Mouse (Mus musculus) WW6 (cell line): ENCODE results near the gene Rpn2.

ENCODE experiments used
- DNase-seq: peaks from one replicate; pipeline ENCODE4 v3.0.0-alpha.2; 2013; ENCODE audit warnings: low read depth, low spot score

The Rpn2 gene

DNA sequence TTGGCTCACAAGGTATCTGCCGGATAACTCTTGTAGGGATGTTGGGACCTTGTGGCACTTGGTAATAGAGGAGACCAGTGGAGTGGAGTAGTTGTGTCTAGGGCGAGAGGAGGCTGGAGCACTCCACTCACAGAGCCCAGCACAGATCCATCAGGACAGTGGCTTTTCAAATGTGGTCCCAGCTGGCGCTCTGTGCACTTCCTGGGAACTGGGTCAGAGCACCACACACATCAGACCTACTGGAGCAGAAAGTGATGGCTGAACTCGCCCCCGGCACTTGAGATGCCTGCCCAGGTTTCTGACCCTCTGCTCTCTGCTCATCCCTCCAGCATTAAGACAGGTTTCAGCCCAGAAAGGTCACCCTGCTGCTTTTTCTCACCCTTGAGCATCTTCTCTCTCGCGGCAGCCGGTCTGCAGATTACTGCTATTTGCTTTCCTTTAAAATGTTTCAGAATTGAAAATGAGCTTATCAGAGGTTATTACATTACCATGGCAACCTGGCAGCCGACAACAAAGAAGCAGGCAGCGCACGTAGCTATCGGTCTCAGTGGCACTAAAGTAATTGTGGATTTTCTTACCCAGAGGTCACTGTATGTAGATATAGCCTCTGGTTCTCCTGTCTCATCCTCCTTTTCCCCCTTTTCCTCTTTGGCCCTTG is 70.4 kb downstream of the Rpn2 start:
- DNase-seq: no peak

DNA sequence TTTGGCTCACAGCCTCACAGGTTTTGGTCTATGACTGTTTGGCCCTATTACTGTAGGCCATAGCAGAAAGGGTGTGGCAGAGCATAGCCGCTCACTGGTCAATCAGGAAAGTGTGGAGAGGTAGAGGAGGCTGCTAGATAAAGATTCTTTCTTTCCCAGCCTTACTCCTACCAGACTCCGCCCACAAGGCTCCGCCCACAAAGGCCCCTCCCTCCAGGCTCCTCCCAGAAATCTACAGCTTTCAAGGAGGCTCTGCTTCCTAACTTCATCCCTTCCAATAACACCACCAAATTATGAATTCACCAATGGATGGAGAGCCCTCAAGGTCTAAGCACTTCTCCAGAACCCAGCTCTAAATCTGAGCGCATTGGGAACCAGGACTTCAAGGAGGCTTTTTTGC is 74.4 kb downstream of the Rpn2 start:
- DNase-seq: no peak

DNA sequence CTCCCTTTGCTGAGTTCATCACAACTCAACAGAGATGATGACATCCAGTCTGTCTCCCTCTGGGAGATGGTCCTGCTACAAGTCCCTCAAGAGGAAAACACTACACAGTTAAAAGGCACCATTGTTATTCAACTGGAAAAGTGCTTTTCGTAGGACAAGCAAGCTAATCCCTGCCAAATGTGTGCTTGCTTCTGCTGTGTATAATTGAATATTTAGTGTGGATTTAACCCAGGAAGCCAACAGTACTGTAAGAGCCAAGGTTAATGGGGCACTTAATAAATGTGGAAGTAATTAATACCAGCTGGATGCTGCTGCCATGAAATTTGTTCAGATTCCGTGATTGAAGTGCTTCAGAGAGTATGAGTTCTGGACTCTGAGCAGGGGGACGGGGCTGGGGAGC is 75.3 kb downstream of the Rpn2 start:
- DNase-seq: no peak

DNA sequence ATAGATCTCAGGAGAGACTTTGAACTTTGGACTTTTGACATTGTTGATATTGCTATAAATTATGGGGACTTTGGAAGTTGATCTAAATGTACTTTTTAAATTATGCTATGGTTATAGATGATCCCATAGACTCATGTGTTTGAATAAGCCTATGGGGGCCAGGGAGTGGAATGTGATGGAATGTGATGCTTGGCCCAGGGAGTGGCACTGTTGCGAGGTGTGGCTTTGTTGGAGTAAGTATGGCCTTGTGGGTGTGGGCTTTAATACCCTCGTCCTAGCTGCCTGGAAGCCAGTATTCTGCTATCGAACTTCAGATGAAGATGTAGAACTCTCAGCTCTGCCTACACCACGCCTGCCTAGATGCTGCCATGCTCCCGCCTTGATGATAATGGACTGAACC is 81.2 kb downstream of the Rpn2 start:
- no peak for DNase-seq

DNA sequence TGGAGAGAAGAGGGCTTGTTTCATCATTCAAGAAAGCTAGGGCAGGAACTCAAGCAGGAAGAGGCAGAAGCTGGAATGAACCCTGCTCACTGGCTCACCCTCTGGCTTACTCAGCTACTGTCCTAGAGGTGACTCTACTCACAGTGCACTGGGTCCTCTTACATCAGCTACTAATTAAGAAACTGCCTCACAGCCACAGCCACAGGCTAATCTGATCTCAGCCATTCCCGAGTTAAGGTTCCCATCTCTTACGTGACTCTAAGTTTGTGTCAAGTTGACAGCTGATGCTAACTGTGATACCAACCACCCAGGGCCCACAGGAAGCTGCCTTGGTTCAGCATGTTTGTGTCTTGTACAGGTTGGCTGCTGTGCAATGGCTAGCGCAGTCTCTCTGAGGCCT is 84.2 kb downstream of the Rpn2 start:
- DNase-seq: no peak

DNA sequence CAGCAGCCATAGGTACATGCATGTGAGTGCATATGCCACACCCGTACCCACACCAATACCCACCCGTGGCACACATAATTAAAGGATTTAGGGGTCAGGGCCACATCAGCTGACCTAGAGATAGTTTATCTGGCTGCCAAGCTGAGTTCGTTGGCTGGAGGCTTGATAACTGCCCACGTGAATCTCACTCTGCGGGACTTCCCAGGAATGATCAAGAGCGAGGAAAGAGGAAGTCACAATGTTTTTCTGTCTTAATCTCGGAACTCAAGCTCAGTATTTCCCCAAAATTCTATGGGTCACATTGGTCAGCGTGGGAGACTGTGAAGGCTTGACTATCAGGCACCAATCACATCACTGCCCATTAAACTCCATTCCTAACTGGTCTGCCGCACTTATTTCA is 87.9 kb downstream of the Rpn2 start:
- DNase-seq: no peak

DNA sequence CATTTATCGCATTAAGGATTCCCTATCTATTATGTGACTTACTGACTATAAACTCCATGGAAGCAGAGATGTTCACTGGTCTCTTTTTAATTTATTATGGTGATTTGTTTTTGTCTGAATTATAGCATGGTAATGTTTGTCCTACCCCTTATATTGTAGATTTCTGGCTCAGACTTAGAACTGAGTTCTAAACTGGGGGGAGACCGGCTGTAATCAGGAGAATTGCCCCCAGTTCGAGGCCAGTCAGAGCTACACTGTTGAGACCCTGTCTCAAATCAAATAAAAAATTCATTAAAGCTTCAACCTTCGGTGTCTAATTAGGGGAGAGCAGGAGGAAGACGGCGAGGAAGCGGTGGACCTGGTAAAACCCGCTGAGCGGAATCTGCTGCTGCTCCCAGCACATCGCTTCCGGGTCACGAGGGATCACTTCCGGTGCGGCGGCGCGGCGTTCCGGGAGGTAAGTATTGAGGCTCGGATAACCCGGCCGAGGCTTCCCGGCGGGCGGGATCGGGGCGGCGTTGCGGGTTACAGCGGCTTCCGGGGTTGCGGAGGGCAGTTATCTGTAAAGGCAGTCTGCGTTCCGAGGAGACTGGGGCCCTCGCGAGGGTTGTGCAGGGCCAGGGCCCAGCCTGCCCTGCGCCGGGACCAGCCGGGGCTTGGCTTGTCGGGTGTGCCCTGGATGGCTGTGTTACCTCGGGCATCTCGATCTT is 88.5 kb downstream of the Rpn2 start, which contains the start of gene Manbal:
Gene Manbal (plus strand): TSS at position 411 of the 710 bp plus-strand sequence.
- peak; percentile 87 for DNase-seq

DNA sequence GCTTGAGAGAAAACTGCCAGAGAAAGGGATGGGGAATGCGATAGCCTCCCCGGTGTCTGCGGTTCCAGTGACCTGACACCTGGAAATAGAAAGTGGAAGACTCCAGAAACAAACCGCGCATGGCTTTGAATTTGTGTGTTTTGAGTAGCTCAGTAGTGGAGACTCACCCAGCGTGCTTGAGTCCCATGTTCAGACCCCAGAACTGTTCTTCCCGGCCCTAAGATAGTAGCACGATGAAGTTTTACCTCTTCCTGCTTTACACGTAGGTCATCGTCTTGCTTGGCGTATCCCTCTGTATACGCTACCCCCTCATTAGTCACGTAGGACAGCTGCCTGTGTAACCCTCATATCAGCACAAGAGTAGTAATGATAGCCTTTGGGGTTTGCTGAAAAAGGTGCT is 89.2 kb downstream of the Rpn2 start:
- DNase-seq: no peak

DNA sequence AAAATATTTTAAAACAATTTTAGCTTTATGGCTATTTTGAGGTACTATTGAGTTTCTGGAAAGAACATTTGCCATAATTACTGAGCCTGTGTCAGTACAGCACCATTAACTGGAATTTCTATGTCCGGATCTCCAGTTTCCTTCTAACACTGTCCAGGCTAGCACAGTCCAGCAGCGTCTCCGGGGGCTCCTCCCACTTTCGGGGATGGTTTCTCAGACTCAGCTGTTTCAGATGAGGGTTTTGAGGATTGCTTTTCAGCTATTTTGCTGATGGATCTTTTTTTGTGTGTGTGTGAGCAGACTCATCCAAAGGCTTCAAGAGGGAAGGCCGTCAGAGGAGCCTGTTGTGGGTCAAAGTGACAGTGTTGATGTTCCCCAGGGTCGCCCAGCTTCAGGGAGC is 92.9 kb downstream of the Rpn2 start:
- DNase-seq: no peak

DNA sequence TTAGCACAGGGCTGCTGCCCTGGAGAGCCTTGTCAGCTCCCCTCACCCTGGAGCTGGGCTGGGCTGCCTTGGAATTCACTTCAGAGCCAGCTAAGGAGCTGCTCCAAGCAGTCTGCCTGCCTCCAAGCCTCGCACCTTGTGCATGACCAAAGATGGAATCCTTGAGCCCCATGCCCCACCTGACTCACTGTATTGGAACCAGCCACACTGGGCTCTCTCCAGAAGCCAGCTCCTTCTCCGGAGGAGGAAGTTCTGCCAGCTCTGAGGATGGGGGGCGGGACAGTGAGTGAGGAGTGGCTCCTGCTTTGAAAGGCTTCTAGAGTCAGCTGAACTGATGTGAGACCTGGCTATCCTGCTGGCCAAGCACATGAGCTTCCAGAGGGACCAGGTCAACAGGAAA is 94.9 kb downstream of the Rpn2 start:
- no peak for DNase-seq

DNA sequence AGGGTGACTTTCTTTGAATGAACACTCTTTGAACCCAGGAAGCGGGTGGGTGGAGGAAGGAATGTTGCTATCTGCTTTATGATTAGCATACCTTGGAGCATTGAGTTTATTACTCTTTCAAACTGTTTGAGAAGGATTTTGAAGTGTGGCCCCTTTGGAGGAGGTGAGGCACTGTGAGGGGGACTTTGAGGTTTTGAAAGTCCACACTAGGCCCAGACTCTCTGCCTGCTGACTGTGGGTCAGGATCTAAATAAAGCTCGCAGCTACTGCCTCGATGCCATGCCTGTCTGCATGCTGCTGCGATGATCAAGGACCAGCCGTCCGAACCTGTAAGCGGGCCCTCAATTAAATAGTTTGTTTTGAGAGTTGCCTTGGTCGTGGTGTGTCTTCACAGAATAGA is 96.2 kb downstream of the Rpn2 start:
- no peak for DNase-seq
